Mouse (Mus musculus) kidney, adult 11 months (tissue): ENCODE measurements around the gene Srpk2.
"Not testable (repeated sequence)": the region's sequence is repeated elsewhere in the genome, so short reads cannot be mapped to it uniquely, and the experiment has no call there.

Source experiments
- DNase-seq: peaks from one replicate; pipeline ENCODE4 v3.0.0; 2022

The Srpk2 gene

DNA sequence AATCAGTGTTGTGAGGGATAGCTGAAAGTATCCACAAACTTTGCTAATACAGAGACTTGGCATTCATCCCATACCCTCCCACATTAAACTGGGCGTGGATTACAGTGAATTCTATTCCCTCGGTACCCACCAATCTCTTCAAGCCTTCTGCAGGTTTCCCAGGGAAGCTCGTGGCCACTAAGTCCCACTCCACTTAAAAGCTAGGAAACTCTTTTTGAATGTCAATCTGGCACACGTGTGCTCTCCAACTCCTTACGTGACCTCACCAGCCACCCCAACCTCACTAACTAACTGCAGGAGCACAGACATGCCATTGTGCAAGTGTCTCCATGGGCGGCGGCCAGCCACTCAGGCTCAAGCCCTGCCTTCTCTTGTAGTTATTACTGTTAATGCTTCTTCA is 12.3 kb downstream of the Srpk2 start:
- DNase-seq = no peak

DNA sequence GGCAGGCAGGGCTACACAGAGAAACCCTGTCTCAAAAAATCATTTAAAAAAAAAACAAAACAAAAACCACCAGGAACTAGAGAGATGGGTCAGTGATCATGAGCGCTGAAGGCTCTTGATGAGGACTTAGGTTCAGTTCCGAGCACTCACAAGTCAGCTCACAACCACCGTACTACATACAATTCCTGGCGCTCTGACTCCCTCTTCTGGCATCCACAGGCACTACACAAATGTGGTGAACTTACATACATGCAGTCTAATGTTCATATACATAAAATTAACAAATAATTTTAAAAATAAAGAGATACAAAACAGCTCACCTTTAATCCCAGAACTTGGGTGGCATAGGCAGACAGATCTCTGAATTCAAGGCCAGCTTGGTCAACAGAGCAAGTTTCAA is 13.5 kb downstream of the Srpk2 start:
- DNase-seq = no peak

DNA sequence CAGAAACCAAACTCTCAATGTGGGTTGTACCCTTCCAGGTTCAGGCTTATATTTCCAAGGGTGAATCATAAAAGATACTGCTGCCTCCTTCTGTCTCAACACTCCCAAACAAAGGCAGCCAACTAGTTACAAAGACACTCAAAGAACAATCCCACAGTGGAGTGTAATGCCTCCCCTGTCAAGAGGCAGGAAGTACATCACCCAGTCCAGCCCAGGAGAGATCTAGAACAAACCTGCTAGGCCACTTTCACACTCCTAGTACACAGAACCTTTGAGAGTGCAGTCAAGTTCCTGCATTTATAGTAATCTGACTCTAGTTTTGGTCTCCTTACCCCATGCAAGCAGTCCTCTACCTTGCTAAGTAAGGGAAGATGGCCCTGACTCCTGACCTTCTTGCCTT is 18.5 kb downstream of the Srpk2 start:
- no peak for DNase-seq

DNA sequence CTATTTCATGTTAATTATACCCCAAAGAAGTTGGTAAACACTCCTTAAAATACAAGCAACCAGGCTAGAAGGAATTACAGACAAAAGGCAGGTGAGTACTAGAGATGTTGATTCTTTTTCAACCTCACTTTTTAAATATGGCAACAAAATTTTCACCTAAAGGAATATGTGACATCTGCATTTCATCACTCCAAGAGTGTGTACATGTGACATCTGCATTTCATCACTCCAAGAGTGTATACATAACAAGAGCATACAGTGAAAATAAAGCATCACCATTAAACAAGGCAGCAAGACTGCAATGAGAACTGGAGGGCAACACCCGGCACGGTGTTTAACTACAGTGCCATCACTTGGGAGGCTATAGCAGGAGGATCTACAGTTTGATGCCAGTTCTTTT is 23.2 kb downstream of the Srpk2 start:
- DNase-seq = no peak

DNA sequence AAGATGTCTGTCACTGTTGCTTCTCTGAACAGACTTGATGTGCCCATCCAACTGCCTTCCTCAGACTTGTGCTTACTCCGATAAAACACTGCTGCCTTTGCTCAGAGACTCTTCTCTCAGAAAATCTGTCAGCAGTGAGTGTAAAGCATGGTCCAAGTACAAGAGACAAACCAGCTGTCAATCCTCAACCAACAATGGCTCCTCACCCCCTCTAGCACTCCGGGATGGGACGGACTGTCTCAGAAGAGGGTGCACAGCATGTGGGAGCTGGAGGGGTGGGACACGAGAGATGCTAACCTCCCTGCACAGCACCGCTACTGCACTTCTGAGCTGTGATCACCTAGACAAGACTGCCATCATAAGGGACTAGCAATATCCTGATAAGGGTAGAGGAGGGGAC is 26.4 kb downstream of the Srpk2 start:
- no peak for DNase-seq

DNA sequence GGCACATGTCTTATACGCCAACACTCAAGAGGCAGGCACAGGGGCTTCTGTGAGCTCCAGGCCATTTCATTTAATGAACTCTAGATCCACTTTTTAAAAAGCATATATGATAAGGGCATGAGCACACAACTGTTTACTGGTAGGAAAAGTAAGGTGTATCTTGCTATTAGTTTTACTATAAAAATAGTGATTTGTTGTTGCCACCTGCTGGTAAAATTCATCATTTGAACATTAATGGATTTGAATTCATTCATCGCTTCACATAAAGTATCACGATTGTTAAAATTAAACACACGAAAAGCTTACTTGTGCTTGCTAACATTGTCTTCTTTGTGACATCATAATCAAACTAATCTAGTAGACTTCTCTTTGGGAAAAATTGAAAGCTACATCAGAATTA is 27.8 kb downstream of the Srpk2 start:
- no peak for DNase-seq

DNA sequence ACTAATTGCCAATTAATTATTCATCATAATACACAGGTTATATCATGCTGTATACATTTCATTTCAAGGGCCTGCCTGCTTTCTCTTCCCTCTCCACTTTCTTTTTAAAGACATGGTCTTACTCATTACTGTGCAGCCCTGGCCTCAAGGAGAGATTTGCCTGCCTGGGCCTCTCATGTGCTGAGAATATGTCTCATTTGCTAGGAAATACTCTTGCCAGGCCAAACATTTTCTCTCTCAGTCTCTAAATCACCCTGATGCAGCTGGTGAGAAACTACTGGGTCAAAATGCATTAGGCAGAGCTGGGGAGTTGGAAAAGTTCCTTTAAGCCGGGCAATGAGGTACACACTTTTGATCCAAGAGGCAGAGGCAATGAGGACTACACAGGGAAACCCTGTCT is 29.4 kb downstream of the Srpk2 start:
- DNase-seq = no peak

DNA sequence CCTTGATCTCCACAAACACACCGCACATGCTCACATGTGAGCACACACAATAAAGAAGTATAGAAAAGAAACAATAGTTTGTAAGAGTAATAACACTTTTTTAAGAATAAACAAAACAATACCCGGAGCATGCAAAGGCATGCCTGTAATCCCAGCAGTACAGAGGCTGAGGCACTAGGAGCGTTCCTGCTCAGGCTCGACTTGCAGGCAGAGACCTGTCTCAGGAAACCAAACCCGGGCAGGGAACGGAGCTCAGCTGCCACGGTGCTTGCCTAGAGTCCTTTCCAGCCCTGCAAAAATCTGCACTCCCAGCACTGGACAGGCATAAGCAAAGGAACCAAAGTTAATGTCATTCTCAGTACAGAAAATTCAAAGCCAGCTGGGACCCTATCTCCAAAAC is 32.1 kb downstream of the Srpk2 start:
- no peak for DNase-seq

DNA sequence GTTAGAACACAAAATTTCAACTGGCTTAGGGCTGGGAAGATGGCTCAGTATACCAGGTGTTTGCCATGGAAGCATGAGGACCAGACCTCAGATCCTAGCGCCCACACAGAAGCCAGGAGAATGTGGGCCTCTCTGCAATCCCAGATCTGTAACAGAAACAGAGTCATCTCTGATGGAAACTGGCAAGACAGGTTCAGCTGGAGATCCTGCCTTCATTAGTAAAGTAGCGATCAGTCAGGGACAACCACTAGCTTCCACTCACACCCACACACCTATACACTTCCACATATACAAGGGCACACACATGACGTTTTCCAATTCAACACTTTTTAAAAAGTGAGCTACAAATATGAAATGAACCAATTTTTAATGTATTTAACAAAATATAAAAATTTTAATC is 32.6 kb downstream of the Srpk2 start:
- DNase-seq = no peak

DNA sequence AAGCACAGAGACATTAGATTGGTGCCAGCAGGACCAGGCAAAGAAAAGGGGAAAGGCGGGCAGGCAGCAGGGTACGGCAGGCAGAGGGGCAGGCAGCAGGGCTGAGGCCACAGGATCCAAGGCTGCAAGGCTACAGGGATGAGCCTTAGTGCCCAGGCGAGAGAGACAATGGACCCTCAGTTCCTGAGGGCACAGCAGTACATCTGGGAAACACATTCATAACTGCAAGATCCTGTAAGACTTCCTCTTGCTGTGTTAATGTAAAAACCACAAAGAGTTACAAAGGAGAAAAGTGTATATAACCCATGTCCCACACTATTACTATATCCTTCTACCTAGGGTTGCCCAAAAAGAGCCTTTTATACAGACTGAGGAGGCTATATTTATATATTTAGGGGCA is 33.9 kb downstream of the Srpk2 start:
- DNase-seq = no peak

DNA sequence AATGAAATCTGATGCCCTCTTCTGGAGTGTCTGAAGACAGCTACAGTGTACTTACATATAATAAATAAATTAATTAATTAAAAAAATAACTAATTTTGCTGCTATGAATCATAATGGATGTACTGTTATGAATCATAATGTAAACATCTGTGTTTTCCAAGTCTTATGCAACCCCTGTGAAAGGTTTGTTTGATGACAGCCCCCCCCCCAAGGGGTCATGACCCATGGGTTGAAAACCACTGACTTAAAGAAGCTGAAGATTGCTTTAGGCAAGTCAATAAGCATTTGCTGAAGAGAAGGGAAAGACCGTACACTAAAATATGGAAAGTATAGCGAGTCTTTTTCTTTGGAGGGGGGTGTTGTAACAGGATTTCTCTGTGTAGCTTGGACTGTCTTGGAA is 35.2 kb downstream of the Srpk2 start:
- no peak for DNase-seq

DNA sequence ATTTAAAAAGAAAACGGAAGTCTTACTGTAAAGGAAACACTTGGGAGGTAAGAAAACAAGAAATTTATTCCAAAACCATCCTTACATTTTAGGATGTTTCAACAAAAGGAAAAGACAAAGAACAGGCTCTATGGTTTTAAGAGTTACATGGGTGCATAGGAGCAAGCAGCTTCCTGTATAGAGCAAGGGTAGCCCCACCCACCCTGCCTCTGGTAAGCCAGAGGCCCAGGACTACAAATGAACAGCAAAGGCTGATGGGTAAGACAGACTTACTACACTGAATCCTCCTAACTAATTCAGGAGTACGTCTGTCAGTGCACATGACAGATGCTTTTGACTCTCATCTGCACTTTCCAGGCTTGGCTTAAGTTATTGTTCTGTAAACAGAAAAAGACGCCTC is 38.7 kb downstream of the Srpk2 start:
- DNase-seq = no peak

DNA sequence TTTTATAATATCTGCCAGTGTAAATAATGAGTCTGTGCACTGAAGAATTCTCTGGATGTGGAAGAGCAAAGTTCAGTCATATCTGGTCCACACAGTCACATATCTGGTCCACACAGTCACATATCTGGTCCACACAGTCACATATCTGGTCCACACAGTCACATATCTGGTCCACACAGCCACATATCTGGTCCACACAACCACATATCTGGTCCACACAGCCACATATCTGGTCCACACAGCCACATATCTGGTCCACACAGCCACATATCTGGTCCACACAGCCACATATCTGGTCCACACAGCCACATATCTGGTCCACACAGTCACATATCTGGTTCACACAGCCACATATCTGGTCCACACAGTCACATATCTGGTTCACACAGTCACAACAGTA is 45.2 kb downstream of the Srpk2 start:
- DNase-seq = not testable (repeated sequence)

DNA sequence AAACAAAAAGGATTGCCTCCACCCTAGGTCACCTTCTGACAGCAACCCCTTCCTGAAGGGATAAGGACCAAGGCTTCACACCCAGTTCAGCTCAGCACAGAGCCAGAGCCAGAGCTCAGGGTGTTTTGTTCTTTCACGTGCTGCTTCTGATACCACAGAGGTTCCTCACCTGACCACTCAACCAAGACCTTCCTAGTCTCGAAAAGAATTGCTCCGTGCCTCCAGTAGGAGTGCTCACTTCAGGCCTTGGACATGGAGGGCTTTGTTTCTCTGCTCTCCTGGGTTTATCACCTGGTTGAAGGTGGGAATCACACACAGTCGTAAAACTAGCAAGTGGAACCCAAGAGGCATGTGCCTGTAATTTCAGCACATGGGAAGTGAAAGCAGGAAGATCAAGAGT is 46.4 kb downstream of the Srpk2 start:
- DNase-seq = no peak

DNA sequence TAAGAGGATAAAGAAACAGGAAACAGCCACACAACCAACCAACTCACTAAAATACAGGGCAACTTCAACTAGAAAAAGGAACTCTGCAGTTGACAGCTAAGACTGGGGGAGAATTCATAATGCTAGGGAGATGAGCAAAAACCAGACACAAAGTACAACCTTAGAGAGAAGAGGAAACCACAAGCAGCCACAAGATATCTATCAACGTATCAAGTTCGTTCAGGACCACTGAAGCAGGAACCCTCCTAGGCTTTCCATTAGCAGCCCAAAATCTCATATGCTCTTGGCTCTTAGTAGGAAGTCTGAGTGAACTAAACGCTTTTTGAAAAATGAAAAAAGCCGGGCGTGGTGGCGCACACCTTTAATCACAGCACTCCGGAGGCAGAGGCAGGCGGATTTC is 47.1 kb downstream of the Srpk2 start:
- DNase-seq = no peak

DNA sequence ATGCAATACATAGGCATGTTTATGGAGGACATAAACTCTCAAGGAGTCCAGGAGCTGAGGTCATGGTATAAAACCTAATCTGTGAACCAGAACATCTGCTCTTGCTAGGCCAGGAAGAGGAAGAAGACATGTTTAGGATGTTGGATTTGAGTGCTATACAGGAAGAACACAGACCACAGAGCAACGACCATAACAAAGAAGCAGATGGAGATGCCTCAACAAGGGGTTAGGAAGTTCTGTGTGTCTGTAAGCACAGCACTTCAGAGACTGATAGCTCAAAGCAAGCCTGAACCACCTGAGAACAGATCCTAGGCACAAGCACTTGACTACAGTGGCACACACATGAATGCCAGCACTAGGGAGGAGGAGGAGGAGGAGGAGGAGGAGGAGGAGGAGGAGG is 52.9 kb downstream of the Srpk2 start:
- no peak for DNase-seq

DNA sequence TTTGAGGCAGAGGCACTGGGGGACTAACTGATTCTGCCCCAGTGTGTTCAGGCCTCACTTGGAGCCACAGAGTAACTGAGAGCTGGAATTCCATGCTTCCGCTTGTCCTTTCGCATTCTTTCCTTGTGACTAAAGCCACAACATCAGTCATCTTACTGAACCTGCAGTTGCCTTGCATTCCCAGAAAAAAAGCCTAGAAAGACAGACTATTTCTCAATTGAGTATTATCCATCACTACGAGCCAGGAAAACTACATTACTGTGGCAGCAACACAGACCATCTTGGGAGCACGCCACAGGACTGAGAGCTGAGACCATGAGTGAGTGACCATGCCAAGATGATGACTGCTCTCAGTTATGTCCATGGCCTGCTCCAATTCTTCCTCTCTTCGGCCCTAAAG is 57.2 kb downstream of the Srpk2 start:
- DNase-seq = no peak

DNA sequence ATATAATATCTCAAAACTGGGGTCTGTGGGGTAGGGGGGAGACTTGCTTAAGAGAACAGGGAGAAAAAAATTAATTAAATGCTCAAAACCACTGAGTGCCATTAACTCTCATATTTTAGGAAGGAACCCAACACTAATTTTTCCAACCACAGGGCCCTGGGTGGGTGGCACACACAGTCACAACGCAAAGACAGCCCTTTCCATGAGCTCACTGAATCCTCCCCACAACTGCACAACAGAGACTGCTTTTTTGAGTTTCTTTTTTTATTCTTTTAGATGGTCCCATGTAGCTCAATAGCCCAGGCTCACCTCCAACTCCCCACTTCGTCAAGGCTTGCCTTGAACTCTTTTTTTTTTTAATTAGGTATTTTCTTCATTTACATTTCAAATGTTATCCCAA is 58.2 kb downstream of the Srpk2 start:
- DNase-seq = no peak

DNA sequence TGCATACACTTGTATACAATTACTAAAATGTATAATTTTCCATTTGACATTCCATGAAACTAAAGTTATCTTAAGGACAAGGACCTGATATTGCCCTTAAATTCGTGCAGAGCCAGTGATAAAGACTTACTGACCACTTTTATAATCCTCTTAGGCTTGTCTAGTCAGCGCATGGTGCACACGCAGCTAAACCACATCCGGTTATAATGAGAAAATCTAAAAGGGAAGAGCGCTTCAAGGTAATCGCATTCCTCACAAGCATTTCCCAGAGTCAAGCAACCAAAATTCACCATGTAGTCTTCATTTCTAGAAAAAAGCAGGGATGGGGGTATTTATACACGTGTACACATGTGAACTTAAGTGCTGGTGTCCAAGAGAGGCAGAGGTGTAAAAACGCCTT is 63.8 kb downstream of the Srpk2 start:
- no peak for DNase-seq

DNA sequence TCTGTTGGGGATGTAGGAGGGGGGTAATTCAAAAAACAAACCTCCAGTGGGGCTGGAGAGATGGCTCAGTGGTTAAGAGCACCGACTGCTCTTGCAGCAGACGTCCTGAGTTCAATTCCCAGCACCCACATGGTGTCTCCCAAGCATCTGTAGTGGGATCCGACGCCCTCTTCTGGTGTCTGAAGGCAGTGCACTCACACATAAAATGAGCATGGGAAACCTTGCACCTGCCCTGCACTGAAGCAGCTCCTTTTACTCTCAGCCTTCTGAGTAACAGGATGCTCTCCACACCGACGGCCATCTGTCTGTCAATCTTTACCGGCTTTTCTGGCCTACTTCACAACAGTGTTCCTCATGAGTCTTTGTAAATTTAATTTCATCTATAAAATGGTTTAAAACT is 65.8 kb downstream of the Srpk2 start:
- DNase-seq = no peak

DNA sequence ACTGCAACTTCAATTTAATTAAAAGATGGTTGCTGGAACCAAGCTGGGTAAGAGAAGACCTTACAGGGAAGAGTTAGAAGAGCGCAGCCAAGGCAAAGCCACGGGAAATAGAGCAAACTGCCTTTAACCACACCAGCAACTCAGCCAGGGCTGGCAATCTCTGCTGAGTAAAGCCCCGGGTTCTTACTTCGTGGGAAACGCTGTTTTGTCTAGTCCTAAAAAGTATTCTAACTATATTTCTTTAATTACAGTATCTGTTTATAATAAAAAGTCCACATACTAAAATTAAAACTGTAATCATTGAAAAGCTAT is 67.4 kb downstream of the Srpk2 start:
- DNase-seq = no peak

DNA sequence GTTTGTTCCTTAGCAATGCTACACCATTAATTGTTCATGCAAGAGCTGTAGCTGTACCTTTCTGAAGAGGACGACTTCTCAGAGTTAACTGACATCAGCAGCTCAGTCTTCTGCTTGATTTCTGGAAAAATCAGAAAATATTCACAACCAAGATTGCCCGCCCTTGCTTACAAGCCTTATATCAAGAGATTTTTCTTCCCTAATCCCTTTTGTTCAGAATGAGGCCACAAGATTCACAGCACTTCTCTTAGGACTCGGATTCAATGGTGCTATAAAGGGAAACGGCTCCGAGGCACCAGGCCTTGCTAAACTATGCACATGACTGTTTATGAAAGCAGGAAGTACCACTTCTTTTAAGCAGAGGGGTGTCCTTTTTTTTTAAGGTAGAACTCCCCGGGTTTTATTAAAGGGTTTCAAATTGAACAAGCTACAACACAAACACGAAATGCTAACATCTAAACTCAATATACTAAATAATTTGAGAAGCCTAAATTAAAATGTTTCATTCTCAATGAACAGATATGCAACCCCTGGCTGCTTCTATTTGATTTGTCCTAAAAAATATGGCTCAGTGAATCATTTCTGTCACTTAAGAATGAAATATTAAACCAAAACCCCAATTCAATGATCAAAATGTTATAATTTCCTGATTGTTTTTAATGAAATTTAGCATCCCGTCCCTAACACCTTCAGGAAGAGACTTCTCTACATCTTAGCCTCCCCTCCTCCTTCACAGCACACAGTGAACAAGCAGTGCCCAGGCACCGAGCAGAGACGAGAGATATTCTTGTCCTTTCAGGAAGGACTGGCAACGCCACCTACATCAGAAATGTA is 67.9 kb downstream of the Srpk2 start:
- peak; percentile 54 for DNase-seq

DNA sequence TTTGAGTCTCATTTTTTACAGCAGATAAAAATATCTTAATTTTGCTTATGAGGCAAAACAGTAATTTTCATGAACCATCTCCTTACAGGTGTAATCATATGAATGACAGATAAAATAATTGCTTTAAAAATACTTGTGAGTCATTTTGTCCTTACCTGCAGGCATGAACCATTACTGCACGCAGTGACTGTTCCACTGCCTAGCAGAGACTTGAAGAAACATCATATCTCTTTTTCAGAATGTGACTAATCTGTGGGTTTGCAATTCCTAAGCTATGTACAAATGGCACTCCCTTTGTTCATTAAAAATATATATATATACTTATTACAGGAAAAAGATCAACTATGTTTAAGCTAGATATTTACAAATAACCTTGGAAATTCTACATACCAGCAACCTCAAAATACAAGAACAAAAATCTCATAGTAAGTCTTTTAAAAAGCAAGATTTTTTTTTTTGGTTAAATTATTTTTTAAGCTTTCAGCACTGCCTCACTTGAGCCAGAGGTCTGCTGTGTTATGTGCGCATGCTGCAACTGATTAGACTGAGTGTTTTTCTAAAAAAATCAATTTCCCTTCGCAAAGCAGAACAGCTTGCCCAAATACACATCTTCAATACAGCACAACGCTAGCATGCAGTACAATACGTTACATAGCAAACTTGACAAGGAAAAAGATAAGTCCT is 68.7 kb downstream of the Srpk2 start:
- no peak for DNase-seq

DNA sequence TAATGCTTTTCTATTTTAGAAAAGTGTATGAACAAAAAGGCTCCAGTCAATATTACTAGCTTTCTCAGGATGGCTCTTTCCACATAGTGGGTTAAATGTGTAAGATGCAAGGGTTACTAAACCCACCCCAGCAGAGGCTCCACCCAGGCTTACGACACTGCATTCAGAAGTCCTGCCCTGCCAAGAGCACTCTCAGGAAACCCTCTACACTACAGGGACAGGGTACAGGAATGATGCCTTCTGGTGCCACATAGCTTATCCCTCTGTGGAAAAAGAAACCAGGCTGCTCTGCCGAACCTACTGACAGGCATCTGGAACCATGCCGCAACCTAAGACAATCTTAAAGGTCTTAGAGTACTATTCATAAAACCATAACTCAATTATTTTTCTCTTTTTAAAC is 71.6 kb downstream of the Srpk2 start:
- DNase-seq = no peak
